Mouse (Mus musculus): ENCODE data around the gene Zfp536. TPM values are rescaled to one million over a fixed set of nuclear protein-coding genes. Genes with fewer than 3 reads are reported as not detected.

The Zfp536 gene
- polyA plus RNA-seq, 1 experiment = 0.80 TPM

- DNase-seq (ENCODE audit: low read depth) = no peak
These were observed 299.9 kb downstream of the Zfp536 start for GRCm38 (mm10) chr7:37473311-37474084.

- no peak for DNase-seq (ENCODE audit: low read depth)
These were observed 301.7 kb downstream of the Zfp536 start for GRCm38 (mm10) chr7:37471726-37472125.

- no peak for DNase-seq (ENCODE audit: low read depth)
These were observed 306.8 kb downstream of the Zfp536 start for GRCm38 (mm10) chr7:37466477-37467243.

DNA sequence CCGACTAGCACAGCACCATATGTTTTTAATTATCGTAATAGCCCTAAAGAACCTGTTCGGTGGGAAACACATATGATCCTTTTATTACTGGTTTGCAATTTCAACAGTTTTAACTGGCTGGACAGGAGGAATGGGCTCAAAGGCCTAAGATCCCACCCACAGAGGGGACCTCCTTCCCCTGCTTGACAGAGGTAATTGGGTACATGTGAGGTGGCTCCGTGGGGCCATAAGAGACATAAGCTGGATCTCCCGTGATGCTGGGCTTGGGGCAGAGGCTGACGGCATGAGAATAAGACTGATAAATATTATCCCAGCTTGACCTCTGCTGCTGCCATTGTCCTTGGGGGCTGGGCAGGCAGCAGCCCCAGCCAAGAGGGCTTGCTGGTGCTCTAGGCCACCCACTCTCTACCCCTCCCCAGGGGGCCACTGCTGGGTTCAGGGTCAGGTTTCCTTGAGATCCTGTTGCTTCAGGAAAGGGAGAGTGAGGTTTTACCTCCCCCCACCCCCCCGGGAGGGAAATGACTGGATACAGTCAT is 309.2 kb downstream of the Zfp536 start:
- no peak for DNase-seq (ENCODE audit: low read depth)

DNA sequence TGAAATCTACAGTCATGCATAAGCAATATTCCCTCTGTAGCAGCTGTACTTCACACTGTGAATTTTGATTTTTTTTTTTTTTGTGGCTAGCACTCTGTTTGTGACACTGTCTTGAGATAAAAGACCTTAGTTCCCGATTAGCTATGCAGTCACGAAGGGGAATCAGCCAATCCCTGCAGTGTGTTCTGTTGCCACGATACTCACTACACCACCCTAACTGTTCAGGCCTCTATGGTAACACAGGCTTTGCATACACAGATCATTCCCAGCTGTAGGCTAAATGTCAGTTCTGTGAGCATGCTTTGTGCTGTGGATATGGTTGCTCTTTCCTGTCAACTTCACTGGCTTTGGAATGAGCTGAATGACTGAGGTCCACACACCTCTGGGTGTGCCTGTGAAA is 325.9 kb downstream of the Zfp536 start:
- DNase-seq (ENCODE audit: low read depth) = no peak

DNA sequence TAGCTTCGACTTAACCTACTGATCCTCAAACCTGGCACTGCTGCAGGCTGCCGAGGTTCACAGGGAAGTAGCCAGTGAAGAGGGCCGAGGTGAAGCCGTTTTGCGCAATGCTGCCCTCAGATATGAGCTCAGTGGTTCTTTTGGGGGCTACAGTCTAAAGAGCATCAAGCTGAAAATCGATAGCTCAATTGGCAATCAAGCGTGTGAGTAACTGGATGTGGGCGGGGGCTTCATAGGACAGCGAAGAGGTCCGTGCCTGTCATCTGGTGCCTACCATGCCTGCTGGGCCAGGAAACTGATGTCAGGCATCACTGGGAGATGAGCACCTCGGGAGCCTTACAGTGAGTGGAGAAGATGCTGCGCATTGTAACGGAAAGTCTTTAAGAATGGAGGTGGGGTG is 333.5 kb downstream of the Zfp536 start:
- no peak for DNase-seq (ENCODE audit: low read depth)

GRCm38 (mm10) chr7:37439117-37439844 is 334.2 kb downstream of the Zfp536 start:
- no peak for DNase-seq (ENCODE audit: low read depth)

GRCm38 (mm10) chr7:37437887-37438286 is 335.6 kb downstream of the Zfp536 start:
- DNase-seq (ENCODE audit: low read depth) = no peak

GRCm38 (mm10) chr7:37433156-37433555 is 340.3 kb downstream of the Zfp536 start:
- DNase-seq (ENCODE audit: low read depth) = no peak

- DNase-seq (ENCODE audit: low read depth) = no peak
These were observed 342.0 kb downstream of the Zfp536 start for GRCm38 (mm10) chr7:37431471-37431870.

DNA sequence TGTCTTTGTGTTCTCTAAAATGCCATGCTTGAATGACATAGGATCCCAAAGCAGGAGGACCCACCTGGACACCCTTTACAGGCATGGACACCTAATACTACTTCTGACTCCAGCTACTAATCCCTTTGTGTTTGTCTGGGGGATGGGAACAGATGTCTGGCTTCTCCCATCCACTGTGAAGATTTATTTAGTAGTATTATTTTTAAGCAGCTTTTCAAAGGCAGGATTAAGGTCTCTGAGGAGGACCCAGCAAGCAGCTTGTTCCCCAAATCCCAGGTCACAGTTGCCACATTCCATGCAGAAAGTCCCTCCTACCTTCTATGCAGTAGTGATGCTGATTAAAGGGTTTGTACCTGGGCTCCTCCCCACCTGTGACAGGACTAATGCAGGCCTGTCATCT is 347.4 kb downstream of the Zfp536 start:
- DNase-seq (ENCODE audit: low read depth) = no peak

- no peak for DNase-seq (ENCODE audit: low read depth)
These were observed 350.5 kb downstream of the Zfp536 start for GRCm38 (mm10) chr7:37422966-37423365.

Other genes starting within 250 kb of the Zfp536 start
- gene Uri1, start 249.9 kb upstream of the Zfp536 start, polyA plus RNA-seq (2012; rRNA removed) = 13.4 and 16.0 TPM in 2 replicates

Data from gonadal fat pad, adult 2 months (tissue).